Mouse (Mus musculus): Measurements from ENCODE around the gene Ugp2. TPM values are rescaled to one million over a fixed set of nuclear protein-coding genes. Genes with fewer than 3 reads are reported as not detected.

Gene Ugp2
- 47.2 and 49.8 TPM in 2 replicates for polyA plus RNA-seq (2012; rRNA removed)

- Histone ChIP-seq H3K4me3 (replicated peaks; ENCODE audit: insufficient read depth, low read depth, low read length) (peak within 1 kb of the TSS; percentile 83), H3K27ac (ENCODE audit: insufficient read depth, low read length) (peak within 1 kb of the TSS; percentile 61; the same call in 1 of the 2 replicates), H3K27me3 (ENCODE audit: control insufficient read depth, insufficient read depth, low read length) (no peaks in the 10 kb centered on the region), H3K4me1 (ENCODE audit: control insufficient read depth, insufficient read depth, low read length) (no peaks in the 10 kb centered on the region)
- TF ChIP-seq POLR2A (IDR thresholded peaks at IDR 0.05; ENCODE audit: borderline replicate concordance, insufficient read depth, low read length): peak; percentile 34; the same call in 1 of the 2 replicates
- TF ChIP-seq CTCF (IDR thresholded peaks at IDR 0.05; ENCODE audit: borderline replicate concordance, insufficient read depth, low read depth, low read length): no peak
- peak; percentile 96 to 98 for DNase-seq
- 4% methylated on average over 38 of the region's 38 CpGs for WGBS
These were observed at the start of gene Ugp2 for GRCm38 (mm10) chr11:21371122-21371806. TSS of gene Ugp2 (minus strand) at chr11:21371201.

DNA sequence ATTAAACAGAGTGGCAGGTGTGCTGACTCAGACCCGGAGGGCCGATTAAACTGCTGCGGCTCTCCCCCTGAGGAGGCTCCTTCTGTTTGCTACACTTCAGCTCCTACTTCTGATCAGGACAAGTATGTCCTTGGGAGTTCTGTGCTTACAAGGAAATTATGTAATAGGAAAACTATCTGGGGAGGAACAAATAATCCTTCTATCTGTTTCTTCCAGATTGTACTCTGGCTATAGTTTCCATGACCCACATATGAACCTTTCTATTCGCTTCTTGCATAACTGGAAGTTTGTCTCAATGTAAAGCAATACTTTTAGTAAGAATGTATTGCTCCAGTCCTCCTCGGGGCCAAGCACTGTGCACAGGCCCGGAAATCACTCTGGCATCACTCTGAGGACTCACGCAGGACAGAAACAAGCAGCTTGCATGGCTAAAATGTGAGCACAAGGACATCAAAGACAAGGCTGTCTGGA, 43.9 kb upstream of the Ugp2 start:
- TF ChIP-seq CTCF (IDR thresholded peaks at IDR 0.05; ENCODE audit: borderline replicate concordance, insufficient read depth, low read depth, low read length): no peak
- no peak for TF ChIP-seq POLR2A (IDR thresholded peaks at IDR 0.05; ENCODE audit: borderline replicate concordance, insufficient read depth, low read length)
- Histone ChIP-seq H3K4me3 (replicated peaks; ENCODE audit: insufficient read depth, low read depth, low read length) (no peak overlapping the region), H3K27ac (ENCODE audit: insufficient read depth, low read length) (no peak overlapping the region), H3K4me1 (ENCODE audit: control insufficient read depth, insufficient read depth, low read length) (no peaks in the 10 kb centered on the region), H3K27me3 (ENCODE audit: control insufficient read depth, insufficient read depth, low read length) (no peaks in the 10 kb centered on the region)
- peak in 1 of 2 experiments; percentile 6 for DNase-seq
- WGBS: 57% methylated on average over 7 of the region's 7 CpGs

DNA sequence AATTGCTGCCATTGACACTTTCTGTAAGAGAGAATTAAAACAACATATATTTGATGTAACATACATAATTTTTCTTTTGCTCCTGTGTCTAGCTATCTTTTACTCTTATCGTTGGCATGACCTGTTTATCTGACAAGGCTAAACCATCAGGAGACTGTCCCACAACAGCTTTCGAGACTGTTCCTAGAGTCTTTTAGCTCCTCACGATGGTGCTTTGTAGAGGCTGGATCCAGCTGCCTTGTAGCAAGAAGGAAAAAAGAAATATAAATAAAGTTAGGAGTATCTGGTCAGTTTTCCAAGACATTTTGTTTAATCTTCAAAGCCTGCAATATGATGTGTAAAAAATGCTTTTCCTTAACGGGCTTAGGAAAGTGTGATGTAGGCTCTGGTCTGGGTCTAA, 35.7 kb upstream of the Ugp2 start:
- H3K4me1 ChIP-seq (ENCODE audit: control insufficient read depth, insufficient read depth, low read length): no peaks in the 10 kb centered on the region
- no peak for DNase-seq
- H3K4me3 ChIP-seq (replicated peaks; ENCODE audit: insufficient read depth, low read depth, low read length): no peak overlapping the region
- 89% methylated on average over 4 of the region's 4 CpGs for WGBS
- H3K27ac ChIP-seq (ENCODE audit: insufficient read depth, low read length): no peak overlapping the region
- no peaks in the 10 kb centered on the region for H3K27me3 ChIP-seq (ENCODE audit: control insufficient read depth, insufficient read depth, low read length)
- TF ChIP-seq CTCF (IDR thresholded peaks at IDR 0.05; ENCODE audit: borderline replicate concordance, insufficient read depth, low read depth, low read length): no peak
- no peak for TF ChIP-seq POLR2A (IDR thresholded peaks at IDR 0.05; ENCODE audit: borderline replicate concordance, insufficient read depth, low read length)

DNA sequence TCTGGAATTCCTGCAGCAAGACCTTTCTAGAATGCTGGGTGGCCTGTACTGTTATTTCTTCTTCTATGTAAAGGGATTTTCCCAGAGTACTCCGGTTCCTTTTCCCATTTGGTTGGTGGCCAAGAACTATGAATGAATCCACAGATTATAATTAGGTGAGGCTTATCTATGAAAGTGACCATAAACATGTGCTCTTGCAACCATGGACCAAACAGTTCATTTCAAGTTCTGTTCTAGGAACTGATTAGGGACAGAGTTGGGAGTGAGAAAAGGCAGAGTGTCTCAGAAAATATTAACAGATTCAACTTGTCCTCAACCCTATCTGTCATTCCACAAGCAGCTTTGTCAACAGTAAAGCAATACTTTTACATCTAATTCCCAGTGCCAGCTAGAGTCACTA, 35.1 kb upstream of the Ugp2 start:
- H3K4me1 ChIP-seq (ENCODE audit: control insufficient read depth, insufficient read depth, low read length): no peaks in the 10 kb centered on the region
- no peaks in the 10 kb centered on the region for H3K27me3 ChIP-seq (ENCODE audit: control insufficient read depth, insufficient read depth, low read length)
- DNase-seq: no peak
- H3K27ac ChIP-seq (ENCODE audit: insufficient read depth, low read length): no peak overlapping the region
- no peak for TF ChIP-seq CTCF (IDR thresholded peaks at IDR 0.05; ENCODE audit: borderline replicate concordance, insufficient read depth, low read depth, low read length)
- no peak for TF ChIP-seq POLR2A (IDR thresholded peaks at IDR 0.05; ENCODE audit: borderline replicate concordance, insufficient read depth, low read length)
- H3K4me3 ChIP-seq (replicated peaks; ENCODE audit: insufficient read depth, low read depth, low read length): no peak overlapping the region
- 44% methylated on average over 1 of the region's 1 CpGs for WGBS

- no peak overlapping the region for H3K4me3 ChIP-seq (replicated peaks; ENCODE audit: insufficient read depth, low read depth, low read length)
- WGBS: 80% methylated on average over 1 of the region's 1 CpGs
- TF ChIP-seq CTCF (IDR thresholded peaks at IDR 0.05; ENCODE audit: borderline replicate concordance, insufficient read depth, low read depth, low read length) (no peak), POLR2A (IDR thresholded peaks at IDR 0.05; ENCODE audit: borderline replicate concordance, insufficient read depth, low read length) (no peak)
- no peaks in the 10 kb centered on the region for H3K27me3 ChIP-seq (ENCODE audit: control insufficient read depth, insufficient read depth, low read length)
- H3K27ac ChIP-seq (ENCODE audit: insufficient read depth, low read length): no peak overlapping the region
- DNase-seq: no peak
- H3K4me1 ChIP-seq (ENCODE audit: control insufficient read depth, insufficient read depth, low read length): no peaks in the 10 kb centered on the region
These were observed 32.9 kb upstream of the Ugp2 start for GRCm38 (mm10) chr11:21403877-21404276.

DNA sequence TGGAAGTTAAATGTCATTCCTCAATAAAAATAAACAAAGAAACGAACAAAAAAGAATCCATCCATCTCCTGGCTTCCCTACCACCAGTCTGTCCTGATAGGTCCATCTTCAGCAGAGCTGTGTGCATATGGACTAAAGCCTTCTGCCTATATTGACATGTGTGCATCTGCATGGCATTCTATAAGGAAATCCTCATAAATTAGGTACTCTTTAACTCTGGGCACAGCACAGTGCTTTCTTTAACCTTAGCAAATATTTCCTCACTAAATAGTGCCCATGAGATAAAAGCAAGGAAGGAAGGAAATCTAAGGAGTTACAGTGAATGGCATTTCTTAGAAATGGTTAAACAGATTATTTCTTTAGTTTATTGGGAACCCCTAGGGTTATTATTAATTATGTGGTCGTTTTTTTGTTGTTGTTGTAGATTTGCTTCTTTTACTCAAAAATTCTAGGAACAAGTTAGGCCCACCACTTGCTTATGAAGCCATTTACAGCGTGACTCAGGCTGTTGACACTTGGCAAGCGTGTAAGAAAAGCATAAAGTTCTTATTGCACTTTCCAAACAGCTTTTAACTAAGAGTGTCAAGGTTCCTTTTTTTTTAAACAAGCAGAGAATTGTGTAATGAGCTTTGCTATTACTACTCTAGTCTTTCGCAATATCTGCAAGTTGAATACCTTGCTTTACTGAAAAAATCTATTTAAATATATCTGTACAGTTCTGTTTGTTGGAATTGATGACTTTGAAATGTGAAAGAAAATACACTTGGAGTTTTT, 31.7 kb upstream of the Ugp2 start:
- WGBS: 71% methylated on average over 5 of the region's 5 CpGs

GRCm38 (mm10) chr11:21401248-21401647, 30.2 kb upstream of the Ugp2 start:
- no peak for DNase-seq
- no peaks in the 10 kb centered on the region for H3K4me1 ChIP-seq (ENCODE audit: control insufficient read depth, insufficient read depth, low read length)
- WGBS: 97% methylated on average over 2 of the region's 2 CpGs
- H3K4me3 ChIP-seq (replicated peaks; ENCODE audit: insufficient read depth, low read depth, low read length): no peak overlapping the region
- H3K27me3 ChIP-seq (ENCODE audit: control insufficient read depth, insufficient read depth, low read length): no peaks in the 10 kb centered on the region
- H3K27ac ChIP-seq (ENCODE audit: insufficient read depth, low read length): no peak overlapping the region
- TF ChIP-seq CTCF (IDR thresholded peaks at IDR 0.05; ENCODE audit: borderline replicate concordance, insufficient read depth, low read depth, low read length): no peak
- no peak for TF ChIP-seq POLR2A (IDR thresholded peaks at IDR 0.05; ENCODE audit: borderline replicate concordance, insufficient read depth, low read length)

More for the DNA sequence above, 31.7 kb upstream of the Ugp2 start:
- DNase-seq: no peak
- Histone ChIP-seq H3K4me3 (replicated peaks; ENCODE audit: insufficient read depth, low read depth, low read length) (no peak overlapping the region), H3K27me3 (ENCODE audit: control insufficient read depth, insufficient read depth, low read length) (no peaks in the 10 kb centered on the region), H3K27ac (ENCODE audit: insufficient read depth, low read length) (no peak overlapping the region), H3K4me1 (ENCODE audit: control insufficient read depth, insufficient read depth, low read length) (no peaks in the 10 kb centered on the region)
- TF ChIP-seq CTCF (IDR thresholded peaks at IDR 0.05; ENCODE audit: borderline replicate concordance, insufficient read depth, low read depth, low read length) (no peak), POLR2A (IDR thresholded peaks at IDR 0.05; ENCODE audit: borderline replicate concordance, insufficient read depth, low read length) (no peak)
